Mouse (Mus musculus) MEL-GATA-1-ER (cell line): ENCODE results near the gene Acat2.
"Not testable (repeated sequence)": the region's sequence is repeated elsewhere in the genome, so short reads cannot be mapped to it uniquely, and the experiment has no call there.

Experiments used
- DNase-seq: peaks from one replicate; pipeline ENCODE4 v3.0.0-alpha.2; 2012; ENCODE audit warnings: low read depth; ENCODE audit errors: extremely low read depth

Gene Acat2

DNA sequence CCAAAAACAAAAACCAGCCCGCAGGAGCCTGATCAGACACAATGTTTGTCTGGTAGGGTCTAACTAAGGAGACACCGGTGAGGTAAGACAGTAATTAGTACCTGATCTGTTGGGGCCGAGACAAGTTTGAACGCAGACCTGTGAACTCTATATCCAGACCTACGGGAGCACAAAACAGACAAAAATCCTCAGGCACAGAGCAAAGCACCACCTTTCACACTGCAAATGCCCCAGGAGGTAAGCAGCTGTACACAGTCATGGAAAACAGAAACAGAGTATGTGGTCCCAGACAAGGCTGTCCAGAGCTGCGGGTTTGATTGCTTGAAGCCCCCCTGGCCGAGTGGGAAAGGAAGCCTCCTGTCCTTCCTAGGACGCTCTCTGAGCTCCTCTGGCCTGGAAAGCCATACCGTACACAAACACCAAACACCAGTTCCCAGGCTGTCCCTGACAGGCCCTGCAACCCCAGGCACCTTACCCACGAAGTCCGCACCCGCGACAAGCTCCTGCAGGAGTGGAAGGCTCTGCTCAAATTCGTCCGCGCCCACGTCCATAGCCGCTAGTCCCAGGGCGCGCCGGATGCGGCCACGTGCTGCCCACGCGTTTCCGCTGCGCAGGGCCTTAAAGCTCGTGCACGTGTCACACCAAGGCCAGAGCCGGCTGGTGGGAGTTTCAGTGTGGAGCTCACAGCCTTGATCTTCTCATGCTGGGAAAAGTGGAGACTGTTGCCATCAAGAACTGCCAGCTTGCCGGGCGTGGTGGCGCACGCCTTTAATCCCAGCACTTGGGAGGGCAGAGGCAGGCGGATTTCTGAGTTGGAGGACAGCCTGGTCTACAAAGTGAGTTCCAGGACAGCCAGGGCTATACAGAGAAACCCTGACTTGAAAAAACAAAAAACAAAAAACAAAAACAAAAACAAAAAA is 50.9 kb downstream of the Acat2 start, which contains the start of gene Pnldc1:
TSS of gene Pnldc1 (minus strand) at position 870 of the 920 bp plus-strand sequence.
- DNase-seq: no peak

DNA sequence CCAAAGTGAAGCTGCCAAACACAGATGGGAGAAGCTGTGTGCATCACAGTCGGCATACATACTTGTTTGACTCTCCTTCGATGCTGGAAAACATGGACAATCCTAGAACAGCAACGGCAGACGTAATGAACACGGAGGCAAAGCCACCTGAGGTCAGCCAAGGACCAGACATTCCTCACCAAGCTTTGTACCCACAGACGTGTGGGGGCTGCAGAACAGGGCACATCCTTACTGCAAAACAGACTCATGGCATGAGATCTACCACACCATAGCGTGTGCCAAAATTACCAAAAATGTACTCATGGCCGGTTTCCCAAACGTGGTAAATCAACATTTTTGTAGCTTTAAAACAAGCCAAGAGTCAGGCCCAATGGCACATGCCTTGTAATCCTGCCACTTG is 54.1 kb downstream of the Acat2 start:
- DNase-seq: no peak

DNA sequence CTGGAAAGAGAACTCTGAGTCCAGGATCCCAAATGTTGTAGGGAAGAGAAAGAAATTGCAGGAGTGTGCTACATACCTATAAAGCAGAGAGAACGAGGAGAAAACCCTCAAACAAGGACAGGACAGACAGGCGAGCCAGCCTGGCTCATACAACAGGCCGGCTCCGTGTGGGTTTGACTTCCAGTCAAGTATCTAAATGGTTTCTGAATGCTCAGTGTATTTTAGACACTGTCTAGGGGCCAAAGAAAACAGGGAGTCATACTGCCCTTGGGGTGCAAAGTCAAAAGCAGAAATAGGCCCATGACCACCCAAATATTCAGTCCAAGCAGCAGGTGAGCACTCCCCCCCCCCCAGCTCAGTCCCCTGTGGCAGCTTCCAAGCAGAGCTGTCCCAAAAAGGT is 54.7 kb downstream of the Acat2 start:
- DNase-seq: no peak

DNA sequence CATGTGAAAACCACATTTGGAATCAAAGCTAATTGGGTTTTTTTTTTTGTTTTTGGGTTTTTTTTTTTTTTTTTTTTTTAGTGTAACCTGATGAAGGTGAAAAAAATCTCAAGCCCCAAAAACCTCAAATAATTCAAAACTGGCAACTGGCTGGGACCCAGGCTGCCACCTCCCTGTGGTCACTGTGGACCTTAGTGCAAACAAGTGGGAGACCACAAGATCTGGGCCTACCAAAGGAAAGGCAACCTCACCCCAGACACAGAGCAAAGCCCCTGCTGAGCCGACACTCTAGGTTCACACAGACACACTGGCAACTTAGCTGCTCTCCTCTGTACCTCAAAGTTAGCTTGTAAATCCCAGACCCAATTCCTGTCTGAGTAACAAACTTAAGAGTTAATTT is 56.2 kb downstream of the Acat2 start:
- no peak for DNase-seq

GRCm38 (mm10) chr17:12903372-12904333 is 56.9 kb downstream of the Acat2 start:
- DNase-seq: no peak

- no peak for DNase-seq
Measured at GRCm38 (mm10) chr17:12902291-12902690, 58.3 kb downstream of the Acat2 start.

GRCm38 (mm10) chr17:12898607-12899006 is 61.9 kb downstream of the Acat2 start:
- not testable (repeated sequence) for DNase-seq

DNA sequence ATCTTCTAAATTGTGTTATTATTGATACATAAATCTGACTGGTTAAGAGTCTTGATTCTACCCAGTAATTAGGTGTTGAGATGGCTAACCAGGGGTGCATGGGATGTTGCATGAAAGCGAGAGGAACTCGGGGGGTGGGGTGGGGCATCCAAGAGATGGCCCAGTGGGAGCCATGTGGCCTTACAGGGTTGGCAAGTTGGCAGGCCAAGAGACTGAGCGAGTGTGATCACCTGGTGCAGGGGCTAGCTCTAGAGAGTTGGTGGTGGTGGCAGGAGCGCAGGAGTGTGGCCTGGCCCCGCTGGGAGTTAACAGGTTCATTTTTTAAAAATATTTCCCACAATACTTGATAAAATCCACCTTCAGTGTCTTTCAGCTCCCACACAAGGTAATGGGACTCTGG is 62.9 kb downstream of the Acat2 start:
- no peak for DNase-seq
